Mouse (Mus musculus): ENCODE measurements around the gene Zc2hc1b. TPM values are rescaled to one million over a fixed set of nuclear protein-coding genes. Genes with fewer than 3 reads are reported as not detected.

The Zc2hc1b gene
- total RNA-seq (2023), result not detected

DNA sequence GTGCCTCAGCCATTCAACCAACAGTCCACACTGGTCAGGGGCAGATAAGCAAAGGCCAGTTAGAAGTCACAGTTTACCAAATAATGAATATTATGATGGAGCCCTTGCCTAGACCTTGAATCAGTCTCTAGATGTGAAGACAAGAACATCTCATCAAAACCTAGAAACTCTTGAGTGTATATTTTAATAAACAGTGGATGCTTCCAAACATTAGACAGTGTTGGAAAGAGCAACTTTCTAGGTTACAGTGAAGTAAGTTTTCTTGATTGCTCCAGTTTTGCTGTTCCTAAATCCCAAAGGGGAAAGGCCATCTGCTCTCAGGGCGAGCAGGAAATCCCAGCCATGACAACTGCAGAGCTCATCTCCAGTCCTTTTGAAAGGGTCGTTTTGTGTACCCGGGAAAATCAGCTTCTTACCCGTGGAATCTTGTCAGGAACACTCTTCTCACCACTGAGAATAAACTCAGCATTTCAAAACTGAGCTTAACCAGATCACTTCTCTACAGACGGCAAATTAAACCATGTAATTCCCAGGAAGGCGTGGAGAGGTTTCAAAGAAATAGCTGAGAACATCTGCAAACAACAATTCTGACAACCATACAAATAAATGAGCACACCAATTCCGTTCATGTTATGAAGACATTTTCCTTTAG, at the start of gene Zc2hc1b:
Gene Zc2hc1b, minus strand, starts transcription at position 51 of the 652 bp plus-strand sequence.

DNA sequence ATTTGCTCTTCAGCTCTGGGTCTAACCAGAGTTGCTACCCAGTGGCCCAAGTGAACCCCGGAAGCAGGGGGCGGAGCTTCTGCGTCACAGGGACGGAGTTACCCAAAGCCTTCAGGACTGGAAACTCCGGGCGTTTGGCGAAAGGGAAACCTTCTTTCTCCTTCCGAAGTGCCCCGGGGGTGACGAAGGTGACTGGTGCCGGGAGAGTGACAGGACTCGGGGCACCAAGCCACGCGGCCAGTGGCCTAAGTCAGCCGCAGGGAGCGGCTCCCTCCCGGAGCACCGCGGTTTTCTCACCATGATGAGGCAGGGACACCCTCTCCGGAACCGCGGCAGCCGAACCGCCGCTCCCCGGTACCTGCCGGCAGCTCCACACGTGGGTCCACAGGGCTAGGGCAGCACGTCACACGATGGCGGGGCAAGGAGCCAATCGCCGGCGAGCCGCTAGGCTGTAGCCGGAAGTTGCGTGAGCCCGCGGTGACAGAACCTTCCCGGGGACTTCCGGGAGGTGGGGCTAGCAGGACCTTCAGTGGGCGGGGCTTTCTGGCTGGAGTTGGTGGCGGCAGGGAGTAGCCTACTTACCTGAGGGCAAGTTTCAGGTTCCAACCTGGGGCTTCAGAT, 15.0 kb upstream of the Zc2hc1b start, which contains the start of gene Ltv1:
Gene Ltv1, minus strand, starts transcription at position 438 of the 621 bp plus-strand sequence.

Other genes starting within 250 kb of the Zc2hc1b start
- 1 to 10 TPM; 6.3 to 9.1 TPM for gene Stx11, start 213.7 kb downstream of the Zc2hc1b start, total RNA-seq (2023)
- gene Sf3b5, start 172.7 kb downstream of the Zc2hc1b start, total RNA-seq (2023), result 1 to 10 TPM; 8.0 to 9.3 TPM
- gene Plagl1, start 117.5 kb downstream of the Zc2hc1b start, total RNA-seq (2023), result 1 to 10 TPM; 1.4 to 1.5 TPM
- gene Ltv1, start 15.1 kb upstream of the Zc2hc1b start, total RNA-seq (2023), result 10 to 100 TPM; 46.9 to 53.1 TPM

Measured in T-cell, adult 66 days (primary cell).